Mouse (Mus musculus) lung, adult 2 months (tissue): Measurements from ENCODE around the gene Kdm5a. TPM values are rescaled to one million over a fixed set of nuclear protein-coding genes. Genes with fewer than 3 reads are reported as not detected.

ENCODE experiments used
- DNase-seq: peaks from one replicate; pipeline ENCODE4 v3.0.0; 2022
- H3K4me1 ChIP-seq: fragments of 200-500 bp; 2 replicates; pipeline ENCODE4 v1.6.1; 2011; ENCODE audit warnings: low read length; ENCODE audit not compliant: control insufficient read depth, insufficient read depth
- H3K4me3 ChIP-seq: fragments of 200-500 bp; replicated peaks from 2 replicates; pipeline ENCODE3; 2011; ENCODE audit warnings: low read depth, mild to moderate bottlenecking, control low read depth, low read length; ENCODE audit errors: extremely low read depth
- CTCF ChIP-seq: fragments of 200-500 bp; IDR thresholded peaks from 2 replicates; pipeline ENCODE4 v1.5.1; 2011; ENCODE audit warnings: mild to moderate bottlenecking, low read length, control low read depth; ENCODE audit not compliant: insufficient read depth
- POLR2A ChIP-seq: fragments of 200-500 bp; IDR thresholded peaks from 2 replicates; pipeline ENCODE4 v1.6.1; 2011; ENCODE audit warnings: low read depth, mild to moderate bottlenecking, control low read depth, low read length, borderline replicate concordance; ENCODE audit errors: extremely low read depth
- WGBS: fragments of 180-500 bp; shearing (Covaris S2); methylation state at CpG from one replicate; pipeline ENCODE4 v1.1.7; 2018; 5-methylcytosine and 5-hydroxymethylcytosine counted together
- polyA plus RNA-seq: library from polyadenylated mRNA; depleted of rRNA; stranded (reverse); fragments of >200 nt; gene quantifications from 2 replicates; pipeline ENCODE4 v1.2.3, GENCODE M21; 2012

Kdm5a gene
- polyA plus RNA-seq, 1 experiment = 5.8 TPM

DNA sequence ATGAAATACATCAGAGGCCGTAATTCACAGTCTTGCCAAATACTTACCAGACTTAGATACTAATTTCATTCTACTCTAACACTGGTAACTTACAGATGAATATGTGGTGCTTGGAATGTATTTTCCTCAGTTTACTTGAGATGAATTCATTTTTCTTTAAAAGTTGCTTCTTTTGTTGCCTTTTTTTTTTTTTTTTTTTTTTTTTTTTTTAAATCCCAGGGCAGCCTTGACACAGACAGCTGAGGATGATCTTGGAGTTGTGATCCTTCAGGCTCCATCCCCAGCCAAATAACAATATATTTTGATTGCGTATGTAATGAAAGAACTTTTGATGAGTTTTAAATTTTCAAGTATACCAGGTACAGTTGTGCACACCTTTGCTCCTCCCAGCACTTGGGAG, 1.8 kb upstream of the Kdm5a start:
- peaks cover 9% of the 10 kb centered on the region for H3K4me1 ChIP-seq
- no peak for TF ChIP-seq CTCF
- TF ChIP-seq POLR2A = no peak
- no peak overlapping the region for H3K4me3 ChIP-seq
- no peak for DNase-seq
- WGBS = 97% methylated on average over 2 of the region's 2 CpGs

GRCm38 (mm10) chr6:120362774-120363687, 893 bp upstream of the Kdm5a start:
- TF ChIP-seq CTCF (no peak), POLR2A (no peak)
- Histone ChIP-seq H3K4me3 (peak overlapping the region; percentile 67), H3K4me1 (peaks cover 9% of the 10 kb centered on the region)
- 18% methylated on average over 15 of the region's 15 CpGs for WGBS
- DNase-seq = no peak

GRCm38 (mm10) chr6:120364523-120364905, 590 bp downstream of the Kdm5a start:
- Histone ChIP-seq H3K4me3 (peak overlapping the region; percentile 67), H3K4me1 (peaks cover 9% of the 10 kb centered on the region)
- no peak for DNase-seq
- under 1% methylated on average over 31 of the region's 31 CpGs for WGBS
- TF ChIP-seq CTCF (no peak), POLR2A (no peak)

DNA sequence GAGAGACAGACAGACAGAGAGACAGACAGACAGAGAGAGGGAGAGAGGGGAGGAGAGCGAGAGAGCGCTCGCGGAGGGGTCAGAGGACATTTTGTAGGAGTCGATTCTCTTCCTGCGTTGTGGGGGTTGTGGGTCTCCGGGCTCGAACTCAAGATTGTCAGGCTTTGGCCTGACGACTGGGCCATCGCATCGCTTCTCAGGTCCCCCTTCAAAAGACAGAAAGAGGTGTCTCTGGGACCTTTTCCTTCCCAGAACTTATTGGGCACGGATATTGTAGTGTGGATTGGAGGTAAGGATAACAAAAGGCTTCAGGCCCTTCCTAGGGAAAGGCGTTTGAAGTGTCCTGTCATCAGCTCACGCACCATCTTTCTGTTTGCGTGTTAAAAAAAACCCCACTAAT, 1.1 kb downstream of the Kdm5a start:
- Histone ChIP-seq H3K4me3 (peak overlapping the region; percentile 67), H3K4me1 (peaks cover 9% of the 10 kb centered on the region)
- DNase-seq = peak; percentile 5
- TF ChIP-seq POLR2A = no peak
- TF ChIP-seq CTCF = no peak
- WGBS = 2% methylated on average over 15 of the region's 15 CpGs

DNA sequence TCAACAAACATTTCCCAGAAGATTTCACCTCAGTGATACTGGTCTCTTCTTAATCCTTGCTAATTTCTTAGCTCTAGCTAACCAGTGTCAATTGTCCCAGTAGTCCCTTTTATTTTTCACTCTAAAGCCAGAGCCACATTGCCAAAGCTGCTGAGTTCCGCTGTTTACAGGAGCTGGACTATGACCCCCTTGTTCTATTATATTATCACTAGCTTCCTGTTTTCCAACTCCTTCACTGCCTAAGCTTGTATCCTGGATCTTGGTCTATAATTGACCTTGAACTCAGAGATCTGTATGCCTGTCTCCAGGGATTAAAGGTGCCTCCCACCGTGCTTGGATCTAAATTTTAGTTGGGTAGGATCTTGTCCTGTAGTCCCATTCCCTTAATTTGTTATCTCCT, 12.8 kb downstream of the Kdm5a start:
- no peak overlapping the region for H3K4me3 ChIP-seq
- TF ChIP-seq CTCF (no peak), POLR2A (no peak)
- DNase-seq = no peak
- H3K4me1 ChIP-seq = no peaks in the 10 kb centered on the region
- 55% methylated on average over 2 of the region's 2 CpGs for WGBS

- Histone ChIP-seq H3K4me1 (no peaks in the 10 kb centered on the region), H3K4me3 (no peak overlapping the region)
- no peak for DNase-seq
- WGBS = 58% methylated on average over 3 of the region's 3 CpGs
- TF ChIP-seq POLR2A (no peak), CTCF (no peak)
Measured at GRCm38 (mm10) chr6:120390054-120390453, 26.1 kb downstream of the Kdm5a start.

DNA sequence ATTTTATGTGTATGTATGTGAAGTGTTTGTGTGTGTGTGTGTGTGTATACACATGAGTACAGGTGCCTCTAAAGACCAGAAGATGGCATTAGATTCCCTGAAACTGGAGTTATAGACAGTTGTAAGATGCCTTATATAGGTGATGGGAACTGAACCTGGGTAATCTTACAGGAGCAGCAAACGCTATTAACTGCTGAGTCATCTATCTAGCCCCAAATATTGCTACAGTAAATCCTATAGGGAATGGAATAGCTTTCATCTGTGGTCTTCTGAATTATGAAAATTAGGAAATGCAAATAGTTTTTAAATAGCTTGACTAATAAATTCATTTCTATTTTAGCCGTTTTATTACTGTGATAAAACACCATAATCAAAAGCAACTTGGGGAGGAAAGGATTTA, 28.9 kb downstream of the Kdm5a start:
- 92% methylated on average over 2 of the region's 2 CpGs for WGBS
- no peak for TF ChIP-seq POLR2A
- no peak for TF ChIP-seq CTCF
- no peaks in the 10 kb centered on the region for H3K4me1 ChIP-seq
- H3K4me3 ChIP-seq = no peak overlapping the region
- DNase-seq = no peak

DNA sequence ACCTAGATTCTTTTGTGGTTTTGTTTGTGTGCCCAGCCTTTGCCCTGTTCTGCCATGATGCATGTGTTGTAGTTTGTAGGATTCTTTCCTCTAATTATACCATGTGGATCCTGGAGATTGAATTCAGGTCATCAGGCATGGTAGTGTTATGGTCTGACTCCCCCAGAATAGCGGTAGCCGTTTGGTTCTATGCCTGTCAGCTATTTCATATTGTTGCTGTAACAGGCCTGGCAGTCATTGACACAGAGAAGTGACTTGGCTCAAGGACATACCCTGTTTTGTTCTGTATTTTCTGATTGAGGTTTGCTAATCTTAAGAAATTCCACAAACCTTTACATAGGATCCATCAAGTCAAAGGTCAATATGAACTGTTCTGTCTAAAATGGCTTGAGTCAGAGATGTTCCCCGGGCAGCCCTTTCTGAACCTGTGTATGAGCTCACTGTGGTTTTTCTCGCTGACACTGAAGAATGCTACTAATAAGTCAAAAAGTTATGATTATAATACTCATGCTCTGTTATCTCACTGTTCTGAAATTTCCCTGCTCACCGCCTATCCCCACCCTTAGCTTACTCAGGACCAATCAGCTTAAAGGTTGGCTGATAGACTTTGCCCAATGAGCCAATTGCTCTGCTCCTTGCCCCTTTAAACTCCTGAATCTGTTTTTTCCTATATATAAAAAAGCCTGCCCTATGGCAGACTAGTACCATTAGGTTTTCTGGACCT, 31.9 kb downstream of the Kdm5a start:
- no peak overlapping the region for H3K4me3 ChIP-seq

DNA sequence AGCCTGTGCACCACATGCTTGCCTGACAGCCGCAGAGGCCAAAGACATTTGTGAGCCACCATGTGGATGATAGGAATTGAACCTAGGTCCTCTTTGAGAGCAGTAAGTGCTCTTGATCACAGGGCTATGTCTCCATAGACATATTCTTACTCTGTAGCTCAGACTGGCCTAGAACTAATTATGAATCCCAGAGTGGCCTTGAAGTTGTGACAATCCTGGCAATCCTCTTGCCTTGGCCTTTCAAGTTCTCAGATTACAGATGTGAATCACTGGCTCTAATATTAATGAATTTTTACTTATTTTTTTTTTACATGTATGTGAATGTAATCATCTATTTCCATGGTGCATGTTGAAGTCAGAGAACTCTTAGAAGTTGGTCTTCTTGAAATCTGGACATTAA, 40.0 kb downstream of the Kdm5a start:
- H3K4me3 ChIP-seq = no peak overlapping the region
- 97% methylated on average over 1 of the region's 1 CpGs for WGBS

More for the DNA sequence above, 31.9 kb downstream of the Kdm5a start:
- no peaks in the 10 kb centered on the region for H3K4me1 ChIP-seq
- DNase-seq = no peak
- 91% methylated on average over 5 of the region's 5 CpGs for WGBS
- TF ChIP-seq POLR2A (no peak), CTCF (no peak)

More for the DNA sequence above, 40.0 kb downstream of the Kdm5a start:
- no peaks in the 10 kb centered on the region for H3K4me1 ChIP-seq
- no peak for DNase-seq
- TF ChIP-seq POLR2A = no peak
- TF ChIP-seq CTCF = no peak
